ENCODE assay signal across 8 mouse cellular contexts in genomic region chr11:118998540-118999265, GRCm38 (mm10). TPM values are rescaled to one million over a fixed set of nuclear protein-coding genes. Genes with fewer than 3 reads are reported as not detected.
DNase-seq lines count a peak whose midpoint lies in the region; ATAC-seq and TF ChIP-seq lines count a peak whose summit lies in the region.

No protein-coding gene starts in this region.

- POLR2A ChIA-PET in Patski (lab: Charles Lee): interaction anchor here (0.8 kb wide), 1 partner anchor 53 kb away, joined by 3 read pairs; no protein-coding TSS in a partner anchor

- peak overlapping the region; percentile 77 for H3K27ac ChIP-seq in hindbrain, embryonic 15.5 days (replicated peaks)

- WGBS in hindbrain, embryonic 15.5 days: 4% methylated on average over 30 of the region's 30 CpGs

- peak overlapping the region; percentile 56 for H3K4me2 ChIP-seq in hindbrain, embryonic 15.5 days

- no peak for ATAC-seq in Patski
- ATAC-seq in hindbrain, embryonic 15.5 days (ENCODE audit: low FRiP score, low read depth): peak; percentile 80
- peak; percentile 74 for ATAC-seq in megakaryocyte, adult 5-6 weeks (ENCODE audit: poor library complexity, severe bottlenecking)

- peaks cover 27% of the 10 kb centered on the region for H3K4me1 ChIP-seq in hindbrain, embryonic 15.5 days (replicated peaks)

- DNase-seq in Patski (ENCODE audit: low read depth, low spot score): no peak
- DNase-seq in cerebellum, postnatal 25 days: peak; percentile 89 to 92
- peak; percentile 65 for DNase-seq in gastrocnemius, adult 18-20 months (ENCODE audit: low spot score)
- DNase-seq in layer of hippocampus, postnatal 36 days: peak; percentile 85
- DNase-seq in right cerebral cortex, postnatal 10 days (ENCODE audit: low spot score in 2 of 2): peak; percentile 91 to 92
- DNase-seq in urinary bladder, postnatal 14 days (ENCODE audit: low spot score): peak; percentile 76

- H3K36me3 ChIP-seq in hindbrain, embryonic 15.5 days: no peaks in the 10 kb centered on the region

- peak; percentile 96 for TF ChIP-seq CTCF in Patski (IDR thresholded peaks at IDR 0.05)

- H3K4me3 ChIP-seq in hindbrain, embryonic 15.5 days: peak overlapping the region; percentile 29

- in situ Hi-C loops in Patski (cut with MboI; ENCODE audit: low pct_unique_long_range_greater_than_20kb): no loop called here

- H3K9ac ChIP-seq in hindbrain, embryonic 15.5 days: peak overlapping the region; percentile 11; the same call in 1 of the 2 replicates

- H3K27me3 ChIP-seq in Patski: peaks cover 19% of the 10 kb centered on the region
- H3K27me3 ChIP-seq in hindbrain, embryonic 15.5 days: no peaks in the 10 kb centered on the region

- H3K9me3 ChIP-seq in hindbrain, embryonic 15.5 days: no peaks in the 10 kb centered on the region

- CTCF ChIA-PET in Patski (lab: Charles Lee): interaction anchor here (0.7 to 1.4 kb wide), 6 partner anchors 19 to 61 kb away, joined by 3 to 4 read pairs (median 3); no protein-coding TSS in a partner anchor

RNA-seq across cellular contexts. Expression of gene Enpp7, which starts 10.7 kb away (rescaled TPM):
- polyA plus RNA-seq in Patski (2021): not detected
- not detected for total RNA-seq in gastrocnemius, adult 18-20 months (2021)
- polyA plus RNA-seq in hindbrain, embryonic 15.5 days (2015; fragmentation: Nextera tagmentation; extraction: Ambion mirVana): not detected in 2 replicates
- not detected for total RNA-seq in layer of hippocampus, postnatal 36 days (2021)
- not detected in 2 replicates for total RNA-seq in megakaryocyte, adult 5-6 weeks (2015)
- not detected in 2 replicates for total RNA-seq in megakaryocyte, adult 5-6 weeks (2017)

RNA-seq across cellular contexts. Expression of gene Cbx2, which starts 24.1 kb away (rescaled TPM):
- polyA plus RNA-seq in Patski (2021): 9.3 TPM
- 1 to 10 TPM in 1 of 2 experiments, under 1 TPM in 1; 0.85 to 1.0 TPM for total RNA-seq in gastrocnemius, adult 18-20 months (2021)
- polyA plus RNA-seq in hindbrain, embryonic 15.5 days (2015; fragmentation: Nextera tagmentation; extraction: Ambion mirVana): 15.3 and 17.1 TPM in 2 replicates
- total RNA-seq in layer of hippocampus, postnatal 36 days (2021): 1 to 10 TPM; 4.0 to 4.4 TPM
- 1.5 and 1.6 TPM in 2 replicates for total RNA-seq in megakaryocyte, adult 5-6 weeks (2015)
- total RNA-seq in megakaryocyte, adult 5-6 weeks (2017): 2.8 TPM in 2 replicates

RNA-seq across cellular contexts. Expression of gene Cbx8, which starts 42.1 kb away (rescaled TPM):
- polyA plus RNA-seq in Patski (2021): 14.6 TPM
- 1 to 10 TPM; 2.6 to 3.5 TPM for total RNA-seq in gastrocnemius, adult 18-20 months (2021)
- polyA plus RNA-seq in hindbrain, embryonic 15.5 days (2015; fragmentation: Nextera tagmentation; extraction: Ambion mirVana): 8.6 and 10.0 TPM in 2 replicates
- total RNA-seq in layer of hippocampus, postnatal 36 days (2021): 10 to 100 TPM; 11.2 to 13.6 TPM
- 3.2 and 5.6 TPM in 2 replicates for total RNA-seq in megakaryocyte, adult 5-6 weeks (2015)
- 3.0 and 3.6 TPM in 2 replicates for total RNA-seq in megakaryocyte, adult 5-6 weeks (2017)
